Mouse (Mus musculus): ENCODE results near the gene Spint2. TPM values are rescaled to one million over a fixed set of nuclear protein-coding genes. Genes with fewer than 3 reads are reported as not detected.

The Spint2 gene
- polyA plus RNA-seq, 1 experiment from 2014 or later, result 722 TPM

DNA sequence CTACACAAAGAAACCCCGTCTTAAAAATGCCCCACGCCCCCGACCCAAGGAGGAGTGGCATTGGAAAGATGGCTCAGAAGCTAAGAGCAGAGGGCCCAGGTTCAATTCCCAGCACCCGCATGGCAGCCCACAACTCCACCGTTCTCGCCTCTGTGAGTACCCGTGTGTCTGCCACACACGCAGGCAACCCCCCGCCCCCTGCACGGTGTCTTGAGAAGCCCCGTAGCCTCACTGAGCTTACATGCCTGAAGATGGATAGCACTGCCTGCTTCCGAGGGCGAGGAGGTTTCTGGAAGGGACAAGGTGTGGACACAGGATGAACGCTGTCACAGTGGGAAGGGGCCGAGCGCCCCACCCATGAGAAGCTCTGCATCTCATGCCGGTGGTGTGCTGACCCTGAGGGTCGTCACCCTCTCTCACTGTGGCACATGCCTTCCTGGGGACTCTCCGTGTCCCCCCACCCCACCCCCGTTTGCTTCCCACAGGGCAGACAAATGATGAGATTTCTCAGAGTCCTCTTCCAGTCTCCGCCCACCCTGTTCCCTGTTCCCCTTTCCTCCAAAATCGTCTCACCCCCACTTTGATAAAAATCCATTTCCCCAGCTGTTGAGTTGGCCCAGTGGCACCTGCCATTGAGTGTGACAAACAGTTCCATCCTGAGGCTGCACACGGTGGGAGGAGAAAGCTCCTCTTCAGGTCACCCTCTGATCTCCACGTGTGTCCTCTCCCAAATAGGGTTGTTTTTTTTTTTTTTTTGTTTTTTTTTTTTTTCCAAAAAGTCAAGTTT, 14.3 kb upstream of the Spint2 start:
- Histone ChIP-seq H3K4me3 (ENCODE audit: low read depth, low read length) (no peak overlapping the region), H3K9ac (ENCODE audit: low read depth, low read length) (no peak overlapping the region), H3K36me3 (ENCODE audit: control insufficient read depth, insufficient read depth) (no peaks in the 10 kb centered on the region), H3K27ac (ENCODE audit: low read depth, low read length) (no peak overlapping the region), H3K4me1 (replicated peaks; ENCODE audit: control insufficient read depth, insufficient read depth, low read length) (0 out of 2 replicates have a peak, but pooled peaks cover 3% of the 10 kb centered on the region), H3K27me3 (replicated peaks; ENCODE audit: control insufficient read depth, insufficient read depth, low read length) (no peaks in the 10 kb centered on the region), H3K9me3 (ENCODE audit: control insufficient read depth) (no peaks in the 10 kb centered on the region), H3K4me2 (replicated peaks; ENCODE audit: low read depth) (no peak overlapping the region)
- ATAC-seq, result no peak
- WGBS, result 77% methylated on average over 24 of the region's 24 CpGs
- no peak for TF ChIP-seq CTCF (IDR thresholded peaks at IDR 0.05; ENCODE audit: low read depth)

DNA sequence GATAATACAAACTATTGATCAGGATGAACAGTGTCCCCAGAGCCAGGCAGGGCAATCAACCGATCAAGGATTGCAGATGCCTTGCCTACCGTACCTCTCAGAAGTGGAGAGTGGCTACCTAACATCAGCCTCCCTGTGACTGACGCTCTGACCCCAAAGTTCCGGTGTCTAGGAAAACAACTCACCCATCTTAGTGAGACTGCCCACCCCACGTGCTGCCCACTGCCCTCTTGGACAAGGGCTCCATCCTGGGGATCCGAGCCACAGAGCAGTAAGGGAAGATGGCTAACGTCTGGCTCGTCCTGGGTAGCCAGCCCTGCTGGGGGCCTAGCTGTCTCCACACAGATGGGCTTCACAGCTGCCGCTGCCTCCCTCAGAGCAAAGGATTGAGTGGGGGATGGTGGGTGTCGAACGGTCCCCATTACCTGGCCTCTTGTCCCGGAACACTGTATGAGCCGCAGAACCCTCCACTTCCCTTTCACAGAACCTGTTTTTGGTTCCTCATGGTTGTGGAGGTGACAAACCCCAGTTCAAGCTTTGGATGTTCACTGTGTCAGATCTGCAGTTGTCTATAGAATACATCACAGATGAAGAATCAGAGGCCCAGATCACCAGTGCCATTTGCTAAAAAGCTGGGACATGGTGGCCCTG, 12.5 kb upstream of the Spint2 start:
- Histone ChIP-seq H3K27ac (ENCODE audit: low read depth, low read length) (no peak overlapping the region), H3K36me3 (ENCODE audit: control insufficient read depth, insufficient read depth) (no peaks in the 10 kb centered on the region), H3K9me3 (ENCODE audit: control insufficient read depth) (no peaks in the 10 kb centered on the region), H3K4me1 (replicated peaks; ENCODE audit: control insufficient read depth, insufficient read depth, low read length) (0 out of 2 replicates have a peak, but pooled peaks cover 3% of the 10 kb centered on the region), H3K4me3 (ENCODE audit: low read depth, low read length) (no peak overlapping the region), H3K27me3 (replicated peaks; ENCODE audit: control insufficient read depth, insufficient read depth, low read length) (no peaks in the 10 kb centered on the region), H3K9ac (ENCODE audit: low read depth, low read length) (no peak overlapping the region), H3K4me2 (replicated peaks; ENCODE audit: low read depth) (no peak overlapping the region)
- no peak for ATAC-seq
- whole genome bisulfite sequencing, result 82% methylated on average over 13 of the region's 13 CpGs
- TF ChIP-seq CTCF (IDR thresholded peaks at IDR 0.05; ENCODE audit: low read depth), result no peak

DNA sequence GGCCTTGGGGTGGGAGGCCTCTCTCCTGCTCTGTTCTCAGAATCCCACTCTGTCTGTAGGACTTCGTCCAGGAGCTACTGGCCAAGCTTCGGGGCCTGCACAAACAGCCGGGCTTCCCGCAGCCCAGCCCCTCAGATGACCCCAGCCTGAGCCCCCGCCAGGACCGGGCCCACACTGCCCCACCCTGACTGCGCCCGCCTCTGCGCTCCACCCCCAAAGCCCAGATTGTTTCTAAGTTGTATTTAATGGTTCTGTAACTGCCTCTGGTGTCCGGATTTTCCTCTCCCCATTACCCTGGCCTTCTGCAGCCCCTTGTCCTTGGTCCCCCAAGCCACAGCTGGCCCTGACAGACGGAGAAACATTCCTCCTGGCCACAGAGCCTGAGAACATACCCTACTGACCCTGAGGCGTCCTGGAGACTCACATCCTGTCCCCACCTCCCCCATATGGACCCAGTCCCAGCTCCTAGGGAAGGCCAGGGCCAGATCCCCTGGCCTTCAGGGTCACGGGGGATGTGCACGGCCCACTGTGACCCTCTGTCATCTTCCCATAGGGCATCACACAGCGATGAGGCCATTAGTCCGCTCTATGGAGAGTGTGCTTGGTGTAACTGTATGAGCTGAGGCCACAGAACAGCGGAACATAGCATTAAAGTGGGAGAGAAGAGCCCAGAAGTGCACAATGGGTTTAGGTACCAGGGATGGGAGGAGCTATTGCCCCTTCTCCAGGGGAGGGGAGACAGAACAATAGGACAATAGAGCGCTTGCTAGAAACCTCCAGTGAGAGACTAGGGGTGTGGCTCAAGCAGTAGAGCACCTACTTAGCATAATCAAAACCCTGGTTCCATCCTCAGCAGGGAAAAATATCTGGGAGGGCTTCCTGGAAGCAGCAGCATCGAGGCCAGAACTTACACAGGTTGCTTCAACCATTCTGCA, 11.7 kb upstream of the Spint2 start:
- ATAC-seq, result no peak
- Histone ChIP-seq H3K27ac (ENCODE audit: low read depth, low read length) (peak overlapping the region; percentile 21; the same call in 1 of the 2 replicates), H3K4me1 (replicated peaks; ENCODE audit: control insufficient read depth, insufficient read depth, low read length) (0 out of 2 replicates have a peak, but pooled peaks cover 3% of the 10 kb centered on the region), H3K27me3 (replicated peaks; ENCODE audit: control insufficient read depth, insufficient read depth, low read length) (no peaks in the 10 kb centered on the region), H3K9ac (ENCODE audit: low read depth, low read length) (no peak overlapping the region), H3K9me3 (ENCODE audit: control insufficient read depth) (no peaks in the 10 kb centered on the region), H3K36me3 (ENCODE audit: control insufficient read depth, insufficient read depth) (no peaks in the 10 kb centered on the region), H3K4me3 (ENCODE audit: low read depth, low read length) (no peak overlapping the region), H3K4me2 (replicated peaks; ENCODE audit: low read depth) (0 out of 2 replicates have a peak overlapping the region, but pooled peaks have one; percentile 17)
- WGBS, result 40% methylated on average over 19 of the region's 19 CpGs
- TF ChIP-seq CTCF (IDR thresholded peaks at IDR 0.05; ENCODE audit: low read depth), result no peak

DNA sequence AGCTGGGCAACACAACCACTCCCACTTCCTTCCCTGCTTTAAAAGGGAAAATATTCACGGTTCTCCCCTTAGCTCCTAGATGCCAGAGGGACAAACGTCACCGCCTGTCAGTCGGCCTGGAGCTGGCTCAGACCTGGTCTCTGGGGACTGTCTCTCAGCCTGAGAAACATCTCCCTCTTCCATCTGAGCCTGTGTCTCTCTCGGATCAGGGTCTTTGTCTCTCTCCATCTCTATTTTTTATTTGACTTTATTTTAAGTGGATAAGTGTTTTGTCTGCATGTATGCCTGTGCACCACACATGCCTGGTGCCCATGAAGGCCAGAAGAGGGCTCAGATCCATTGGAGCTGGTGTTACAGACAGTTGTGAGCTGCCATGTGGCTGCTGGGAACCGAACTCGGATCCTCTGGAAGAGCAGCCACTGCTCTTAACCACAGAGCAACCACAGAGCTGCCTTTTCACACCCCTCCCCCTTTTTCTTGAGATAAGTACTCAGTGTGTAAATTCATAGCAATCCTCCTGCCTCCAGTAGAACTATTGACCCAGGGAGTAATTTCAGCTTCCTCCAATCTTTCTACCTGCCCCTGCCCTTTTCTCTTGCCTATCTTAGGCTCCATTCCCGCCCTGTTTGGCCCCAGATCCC, 10.9 kb upstream of the Spint2 start:
- H3K27me3 ChIP-seq (replicated peaks; ENCODE audit: control insufficient read depth, insufficient read depth, low read length), result no peaks in the 10 kb centered on the region
- H3K9me3 ChIP-seq (ENCODE audit: control insufficient read depth), result no peaks in the 10 kb centered on the region
- peak overlapping the region; percentile 9; the same call in 1 of the 2 replicates for H3K4me2 ChIP-seq (replicated peaks; ENCODE audit: low read depth)
- no peak overlapping the region for H3K9ac ChIP-seq (ENCODE audit: low read depth, low read length)
- ATAC-seq, result no peak
- H3K4me1 ChIP-seq (replicated peaks; ENCODE audit: control insufficient read depth, insufficient read depth, low read length), result 0 out of 2 replicates have a peak, but pooled peaks cover 3% of the 10 kb centered on the region
- no peaks in the 10 kb centered on the region for H3K36me3 ChIP-seq (ENCODE audit: control insufficient read depth, insufficient read depth)
- no peak overlapping the region for H3K4me3 ChIP-seq (ENCODE audit: low read depth, low read length)
- H3K27ac ChIP-seq (ENCODE audit: low read depth, low read length), result peak overlapping the region; percentile 21; the same call in 1 of the 2 replicates
- WGBS, result 33% methylated on average over 8 of the region's 8 CpGs
- no peak for TF ChIP-seq CTCF (IDR thresholded peaks at IDR 0.05; ENCODE audit: low read depth)

DNA sequence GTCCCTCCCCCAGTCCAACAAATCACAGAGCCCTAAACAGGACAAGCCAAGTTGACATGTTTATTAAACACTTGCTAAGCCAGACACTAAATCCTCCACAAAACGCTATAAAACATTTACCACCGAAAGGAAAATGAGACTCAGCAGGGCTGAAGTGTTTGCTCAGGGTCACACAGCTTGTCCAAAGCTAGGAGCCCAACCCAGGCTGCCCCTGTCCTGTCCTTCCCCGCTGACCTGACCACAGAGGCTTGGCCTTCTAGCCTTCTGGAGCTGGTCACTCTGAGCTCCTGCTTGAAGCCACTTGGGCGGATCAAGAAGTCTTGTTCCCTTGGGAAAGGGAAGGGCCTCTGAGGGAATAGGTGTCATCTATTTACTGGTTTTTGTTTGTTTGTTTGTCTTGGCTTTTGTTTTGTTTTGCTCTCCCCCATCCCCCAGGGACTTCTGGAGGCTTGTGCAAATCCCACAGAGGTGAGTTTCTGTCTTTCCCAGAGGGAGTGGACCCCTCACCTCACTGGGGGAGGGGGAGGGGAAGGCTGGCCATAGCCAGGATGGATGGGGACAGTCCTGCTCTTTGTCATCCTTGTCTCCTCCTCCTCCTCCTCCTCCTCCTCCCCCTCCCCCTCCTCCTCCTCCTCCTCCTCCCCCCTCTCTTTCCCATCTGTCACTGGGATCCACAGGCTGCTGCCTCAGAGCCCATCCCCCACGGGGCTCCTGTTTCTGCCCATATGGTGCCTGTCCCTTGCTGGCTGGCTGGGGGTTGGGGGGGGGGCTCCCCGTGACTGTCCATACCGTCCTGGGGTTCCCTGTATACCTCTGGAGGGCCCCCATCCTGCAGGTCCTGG, 10.1 kb upstream of the Spint2 start:
- no peak for TF ChIP-seq CTCF (IDR thresholded peaks at IDR 0.05; ENCODE audit: low read depth)
- H3K4me3 ChIP-seq (ENCODE audit: low read depth, low read length), result no peak overlapping the region
- peak overlapping the region; percentile 50; the same call in 1 of the 2 replicates for H3K27ac ChIP-seq (ENCODE audit: low read depth, low read length)
- 46% methylated on average over 7 of the region's 7 CpGs for WGBS
- no peaks in the 10 kb centered on the region for H3K36me3 ChIP-seq (ENCODE audit: control insufficient read depth, insufficient read depth)
- H3K9me3 ChIP-seq (ENCODE audit: control insufficient read depth), result no peaks in the 10 kb centered on the region
- peak overlapping the region; percentile 90 for H3K4me2 ChIP-seq (replicated peaks; ENCODE audit: low read depth)
- ATAC-seq, result no peak
- H3K27me3 ChIP-seq (replicated peaks; ENCODE audit: control insufficient read depth, insufficient read depth, low read length), result no peaks in the 10 kb centered on the region
- H3K4me1 ChIP-seq (replicated peaks; ENCODE audit: control insufficient read depth, insufficient read depth, low read length), result 0 out of 2 replicates have a peak, but pooled peaks cover 3% of the 10 kb centered on the region
- no peak overlapping the region for H3K9ac ChIP-seq (ENCODE audit: low read depth, low read length)

Data from intestine, postnatal 0 days (tissue).